Mouse (Mus musculus): ENCODE measurements at regions not wholly inside any gene's neighbourhood (a gene's known extent, or its start where the extent isn't known, plus 50 kb on each side); places are given as distances from the start of the nearest gene placed in this dataset.

GRCm38 (mm10) chr1:80106269-80106668 lies 112.0 kb downstream of the Fam124b start:
- TF ChIP-seq POLR2A (IDR thresholded peaks at IDR 0.05; ENCODE audit: low read depth, low read length): no peak
- TF ChIP-seq CTCF (conservative IDR thresholded peaks at IDR 0.05; ENCODE audit: insufficient read depth, insufficient read length, low read depth, low read length): no peak

All from kidney, adult 2 months (tissue).